Mouse (Mus musculus) adrenal gland, adult 10 weeks (tissue): Measurements from ENCODE around the gene Tia1. TPM values are rescaled to one million over a fixed set of nuclear protein-coding genes. Genes with fewer than 3 reads are reported as not detected.

Experiments used
- polyA plus RNA-seq: library from polyadenylated mRNA; stranded (reverse); fragments of 350-450 nt; fragmentation: Illumina TruSeq; extraction: RNeasy Lipid Tissue Mini Kit (QIAGEN cat#74804); gene quantifications from one replicate; pipeline ENCODE4 v1.2.3, GENCODE M21; 2014; ENCODE audit warnings: low read depth, low replicate concordance

Tia1 gene
- polyA plus RNA-seq = 120 TPM

GRCm38 (mm10) chr6:86404100-86404861 lies at the start of gene Tia1:
TSS of gene Tia1 (plus strand) at chr6:86404219.

DNA sequence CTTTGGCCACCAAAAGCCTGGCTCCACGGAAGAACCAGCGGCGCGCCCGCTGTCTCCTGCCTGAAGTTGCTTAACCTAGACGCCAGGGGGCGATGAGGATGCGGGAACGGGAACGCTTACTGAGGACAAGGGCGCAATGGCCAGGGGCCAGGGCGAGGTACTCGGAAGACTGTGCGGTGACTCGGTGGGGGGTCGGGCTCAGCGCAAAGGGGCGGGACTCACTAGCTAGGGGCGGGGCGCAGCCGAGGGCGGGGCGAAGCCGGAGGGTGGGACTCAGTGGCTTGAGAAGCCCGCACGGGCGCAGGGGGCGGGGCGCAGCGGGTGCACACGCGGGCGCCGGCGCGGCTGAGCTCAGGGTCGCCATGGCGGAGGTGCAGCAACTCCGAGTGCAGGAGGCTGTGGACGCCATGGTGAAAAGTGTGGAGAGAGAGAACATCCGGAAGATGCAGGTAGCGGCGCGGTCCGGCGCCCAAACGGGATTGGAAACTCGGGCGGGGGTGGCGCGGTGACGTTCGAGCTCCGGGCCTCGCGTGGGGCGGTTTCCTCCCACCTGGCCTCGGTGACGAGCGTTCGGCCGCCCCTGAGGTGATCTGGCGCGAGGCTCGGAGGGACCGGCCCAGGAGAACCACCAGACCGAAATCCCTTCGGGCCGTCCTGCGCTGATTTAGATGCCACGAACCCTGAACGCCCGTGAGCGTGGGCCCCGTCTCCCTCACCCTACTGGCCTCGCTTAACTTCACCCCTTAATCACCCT lies 38.5 kb upstream of the Tia1 start, which contains the start of gene Fam136a:
TSS of gene Fam136a (plus strand) at position 276 of the 754 bp plus-strand sequence.

DNA sequence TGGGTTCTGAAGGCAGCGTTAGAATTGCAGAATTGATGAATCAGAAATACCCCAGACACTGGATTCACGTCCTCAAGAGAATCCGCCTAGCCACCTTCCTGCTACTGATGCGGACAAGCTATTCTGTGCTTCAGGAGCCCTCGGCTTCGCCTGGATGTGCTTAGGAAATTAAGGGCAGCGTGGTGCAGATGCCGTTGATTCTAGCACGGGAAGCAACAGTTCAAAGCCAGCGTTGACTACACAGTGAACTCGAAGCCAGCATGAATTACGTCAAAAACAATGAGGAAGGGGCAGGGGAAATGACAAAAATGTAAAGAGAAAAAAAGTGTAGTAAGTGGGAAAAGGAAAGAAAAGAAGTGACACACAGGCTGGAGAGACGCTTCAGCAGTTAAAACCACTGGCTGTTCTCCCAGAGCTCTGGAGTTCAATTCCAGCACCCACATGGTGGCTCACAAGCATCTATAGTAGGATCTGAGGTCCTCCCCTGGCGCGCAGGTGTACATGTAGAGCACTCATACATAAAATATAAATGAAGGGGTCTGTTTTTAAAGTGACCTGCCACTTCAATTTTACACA lies 33.2 kb upstream of the Tia1 start, which contains the start of gene Snrpg:
TSS of gene Snrpg (plus strand) at position 541 of the 576 bp plus-strand sequence.

GRCm38 (mm10) chr6:86396581-86397256 lies 7.3 kb upstream of the Tia1 start, which contains the start of gene Pcyox1:
TSS of gene Pcyox1 (minus strand) at chr6:86397154.

GRCm38 (mm10) chr6:86426358-86426757 lies 22.3 kb downstream of the Tia1 start, which contains the start of gene Gm44790:
TSS of gene Gm44790 (plus strand) at chr6:86426658.

DNA sequence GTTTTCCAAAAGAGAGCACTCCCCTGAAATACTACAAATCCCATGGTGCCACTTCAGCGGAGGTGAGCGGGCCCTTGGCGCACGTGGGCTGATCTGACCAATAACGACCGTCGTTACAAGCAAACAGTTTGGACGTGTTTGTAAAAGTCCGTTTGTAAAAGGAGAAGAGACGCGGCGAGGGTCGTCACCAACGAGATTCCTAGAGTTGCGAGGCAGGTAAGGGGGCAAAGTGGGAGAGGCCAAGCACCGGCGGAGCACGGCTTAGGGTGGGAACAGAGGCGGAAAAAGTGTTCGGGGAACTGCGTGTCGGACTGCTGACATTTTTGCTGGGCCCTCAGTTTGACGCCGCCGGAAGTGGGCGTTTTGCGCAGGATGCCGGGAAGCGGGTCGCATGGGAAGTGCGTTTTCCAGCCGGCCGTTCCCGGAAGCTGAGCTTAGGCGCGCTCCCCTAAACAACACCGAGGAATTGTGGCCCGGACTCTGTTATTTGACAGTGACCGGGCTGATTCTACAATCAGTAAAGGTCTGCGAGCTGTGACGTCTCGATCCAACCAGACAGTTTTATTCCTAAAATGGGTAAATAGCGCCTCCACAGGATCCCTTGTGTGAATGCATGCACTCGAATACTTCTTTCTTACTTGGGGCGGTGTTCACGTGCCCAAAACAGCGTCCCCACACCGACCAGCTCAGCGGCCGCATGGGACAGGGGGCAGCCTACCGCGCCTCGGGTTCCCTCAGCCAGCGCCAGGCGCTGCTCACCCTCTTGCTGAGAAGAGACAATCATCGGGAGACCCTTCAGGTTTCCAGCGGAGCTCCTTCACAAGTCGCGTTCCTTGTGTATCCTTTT lies 34.5 kb downstream of the Tia1 start, which contains the start of gene C87436:
TSS of gene C87436 (plus strand) at position 103 of the 847 bp plus-strand sequence.

Other genes with a start within 250 kb of the Tia1 start
- 15.7 TPM for gene Tgfa, start 209.0 kb upstream of the Tia1 start, polyA plus RNA-seq
- gene Fam136a, start 38.6 kb upstream of the Tia1 start, polyA plus RNA-seq = 285 TPM
- 64.5 TPM for gene Snrpg, start 32.9 kb upstream of the Tia1 start, polyA plus RNA-seq
- 331 TPM for gene Pcyox1, start 7.1 kb upstream of the Tia1 start, polyA plus RNA-seq
- gene Gm44790, start 22.4 kb downstream of the Tia1 start, polyA plus RNA-seq = not detected
- gene C87436, start 34.2 kb downstream of the Tia1 start, polyA plus RNA-seq = 13.4 TPM
- gene Pcbp1, start 122.1 kb downstream of the Tia1 start, polyA plus RNA-seq = 120 TPM
- not detected for gene Asprv1, start 223.9 kb downstream of the Tia1 start, polyA plus RNA-seq